Mouse (Mus musculus): ENCODE results near the gene Pcsk6.

DNA sequence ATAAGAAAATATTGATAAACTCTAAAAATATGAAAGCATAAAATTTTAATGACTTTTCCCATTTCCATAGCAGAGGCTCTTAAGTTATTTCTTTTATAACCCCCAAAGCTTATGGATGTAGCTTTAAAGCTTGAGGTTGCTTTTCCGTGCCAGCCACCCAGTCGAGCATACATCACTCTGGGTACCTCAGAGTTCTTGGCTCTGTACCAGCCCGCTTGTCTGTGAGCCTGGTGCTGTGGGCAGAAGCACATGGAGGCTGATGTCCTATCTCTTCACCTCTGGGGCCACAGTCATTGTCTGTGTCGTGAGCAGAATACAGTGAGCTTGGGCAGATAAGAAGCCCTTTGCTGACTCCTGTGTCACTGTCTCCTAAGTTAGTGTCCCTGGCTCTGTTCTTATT lies 126.7 kb downstream of the Pcsk6 start:
- TF ChIP-seq MAFK (IDR thresholded peaks at IDR 0.05; ENCODE audit: insufficient read depth, low read depth, low read length), result no peak
- TF ChIP-seq ZNF384 (IDR thresholded peaks at IDR 0.05; ENCODE audit: low read depth, low read length), result no peak
- no peak for TF ChIP-seq ZC3H11A (IDR thresholded peaks at IDR 0.05; ENCODE audit: borderline replicate concordance, low read depth, low read length)
- TF ChIP-seq HCFC1 (IDR thresholded peaks at IDR 0.05; ENCODE audit: borderline replicate concordance, insufficient read depth, low read length), result no peak

Data from ES-E14 (cell line).